Mouse (Mus musculus) forebrain, embryonic 14.5 days (tissue): ENCODE measurements at regions not wholly inside any gene's neighbourhood (a gene's known extent, or its start where the extent isn't known, plus 50 kb on each side); places are given as distances from the start of the nearest gene placed in this dataset.

Experiments
- ATAC-seq: fragments of 200-750 bp; cut with Nextera tagmentation; 2 replicates; pipeline ENCODE4 v1.8.0; 2017; ENCODE audit warnings: mild to moderate bottlenecking, moderate library complexity
- DNase-seq: peaks from one replicate; pipeline ENCODE4 v3.0.0-alpha.2; 2015; ENCODE audit warnings: low spot score
- H3K27ac ChIP-seq: fragments of 300-500 bp; sonication (generic); 2 replicates; pipeline ENCODE4 v1.5.1; 2014; ENCODE audit warnings: low read depth, mild to moderate bottlenecking, control low read depth, low read length, moderate library complexity
- H3K27me3 ChIP-seq: fragments of 300-500 bp; sonication (generic); replicated peaks from 2 replicates; pipeline ENCODE4 v1.6.1; 2014; ENCODE audit warnings: low read length, control low read depth, mixed read lengths; ENCODE audit not compliant: control insufficient read depth, insufficient read depth
- H3K36me3 ChIP-seq: fragments of 300-500 bp; sonication (generic); 2 replicates; pipeline ENCODE4 v1.6.1; 2014; ENCODE audit warnings: low read length, control low read depth; ENCODE audit not compliant: control insufficient read depth, insufficient read depth
- H3K4me1 ChIP-seq: fragments of 300-500 bp; sonication (generic); 2 replicates; pipeline ENCODE4 v1.6.1; 2014; ENCODE audit warnings: antibody characterized with exemption, low read length, control low read depth; ENCODE audit not compliant: control insufficient read depth, insufficient read depth
- H3K4me2 ChIP-seq: fragments of 300-500 bp; sonication (generic); 2 replicates; pipeline ENCODE4 v1.6.1; 2014; ENCODE audit warnings: mild to moderate bottlenecking, control low read depth, low read length
- H3K4me3 ChIP-seq: fragments of 300-500 bp; sonication (generic); 2 replicates; pipeline ENCODE4 v1.5.1; 2014; ENCODE audit warnings: low read depth, low read length, control low read depth
- H3K9ac ChIP-seq: fragments of 300-500 bp; sonication (generic); 2 replicates; pipeline ENCODE4 v1.6.1; 2014; ENCODE audit warnings: mild to moderate bottlenecking, low read length, control low read depth, moderate library complexity
- H3K9me3 ChIP-seq: fragments of 300-500 bp; sonication (generic); replicated peaks from 2 replicates; pipeline ENCODE4 v1.6.1; 2016; ENCODE audit warnings: low read length, control low read depth, mixed read lengths; ENCODE audit not compliant: control insufficient read depth
- WGBS: fragments of 180-500 bp; shearing (Covaris S2); extraction: QIAGEN DNeasy Blood & Tissue Kit; methylation state at CpG from one replicate; pipeline ENCODE4 v1.1.7; 2014; 5-methylcytosine and 5-hydroxymethylcytosine counted together

DNA sequence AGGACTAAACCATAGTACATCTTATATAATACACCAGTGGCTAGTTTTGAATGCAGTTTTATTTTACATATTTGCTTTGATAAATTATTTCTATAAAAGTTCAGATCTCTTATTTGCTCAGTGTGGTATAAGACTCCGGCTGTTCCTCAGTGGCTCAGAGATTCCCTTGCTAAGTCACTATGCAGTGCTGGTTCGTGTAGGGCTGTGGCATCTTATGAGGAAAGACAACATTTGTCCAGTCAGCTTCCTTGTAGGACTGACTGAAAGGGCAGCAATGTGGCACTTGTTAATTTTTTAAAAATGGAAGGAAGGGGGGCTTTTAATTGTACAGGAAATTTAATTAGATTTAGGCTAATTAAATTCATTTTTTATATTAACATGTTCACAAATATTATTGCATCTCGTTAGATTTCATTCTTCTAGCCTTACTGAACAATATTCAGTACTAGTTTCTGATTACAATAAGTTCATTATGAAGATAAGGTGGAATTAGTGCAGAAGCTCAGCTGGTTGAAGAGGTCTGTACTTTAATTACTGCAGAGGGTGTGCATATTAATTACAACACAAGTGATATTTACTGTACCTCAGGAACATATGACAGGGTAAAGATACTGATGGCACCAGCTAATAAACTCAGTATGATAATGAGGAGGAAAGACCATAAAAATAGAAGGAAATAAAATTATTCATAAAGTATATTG, 200.3 kb upstream of the Vrk2 start:
- Histone ChIP-seq H3K27ac (no peak overlapping the region), H3K4me1 (no peaks in the 10 kb centered on the region), H3K4me2 (no peak overlapping the region), H3K4me3 (no peak overlapping the region), H3K9me3 (no peaks in the 10 kb centered on the region), H3K27me3 (no peaks in the 10 kb centered on the region), H3K36me3 (no peaks in the 10 kb centered on the region), H3K9ac (no peak overlapping the region)
- 72% methylated on average over 3 of the region's 3 CpGs for whole genome bisulfite sequencing
- DNase-seq = no peak
- ATAC-seq = peak; percentile 52; the same call in 1 of the 2 replicates

DNA sequence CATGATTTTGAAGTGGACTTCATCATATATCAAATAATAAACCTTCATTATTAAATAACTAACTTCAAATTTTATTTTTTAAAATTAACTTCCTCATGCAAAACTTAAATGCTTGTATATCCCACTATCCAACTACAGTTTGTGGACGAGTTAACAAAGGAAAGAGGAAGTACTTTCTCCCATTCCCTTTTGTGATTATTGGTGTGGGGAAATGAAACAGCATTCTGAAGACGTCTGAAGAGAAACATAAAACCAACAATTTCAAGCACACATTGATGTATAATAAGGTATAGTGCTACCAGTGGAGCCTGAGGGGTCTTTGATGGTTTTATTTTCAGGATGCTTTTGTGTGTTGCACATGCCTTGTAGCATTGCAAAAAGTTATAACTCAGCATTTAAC, 195.5 kb upstream of the Vrk2 start:
- no peaks in the 10 kb centered on the region for H3K9me3 ChIP-seq
- no peaks in the 10 kb centered on the region for H3K4me1 ChIP-seq
- H3K27me3 ChIP-seq = no peaks in the 10 kb centered on the region
- H3K36me3 ChIP-seq = no peaks in the 10 kb centered on the region
- H3K4me2 ChIP-seq = no peak overlapping the region
- H3K27ac ChIP-seq = no peak overlapping the region
- WGBS = 66% methylated on average over 2 of the region's 2 CpGs
- H3K4me3 ChIP-seq = no peak overlapping the region
- ATAC-seq (no peak), DNase-seq (no peak)
- H3K9ac ChIP-seq = no peak overlapping the region

DNA sequence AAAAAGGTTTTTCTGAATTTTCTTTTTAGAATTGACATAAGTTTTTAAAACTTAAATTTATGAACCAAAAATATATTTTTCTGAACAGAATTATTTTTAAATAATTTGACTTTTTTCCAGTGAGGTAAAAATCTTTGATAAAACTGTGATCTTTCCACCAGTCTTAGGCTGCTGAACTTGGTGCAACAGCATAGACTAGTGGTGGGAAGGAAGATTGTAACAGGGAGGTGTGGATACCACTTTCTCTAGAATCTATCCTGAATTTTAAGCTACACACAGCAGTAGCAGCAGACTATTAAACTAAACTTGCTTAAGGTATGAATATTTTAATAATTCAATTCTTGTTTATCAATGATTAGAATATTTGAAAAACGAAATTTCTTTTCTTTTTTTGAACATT, 191.4 kb upstream of the Vrk2 start:
- H3K4me2 ChIP-seq = no peak overlapping the region
- no peak overlapping the region for H3K4me3 ChIP-seq
- H3K4me1 ChIP-seq = no peaks in the 10 kb centered on the region
- H3K9ac ChIP-seq = no peak overlapping the region
- no peak overlapping the region for H3K27ac ChIP-seq
- H3K9me3 ChIP-seq = no peaks in the 10 kb centered on the region
- H3K27me3 ChIP-seq = no peaks in the 10 kb centered on the region
- ATAC-seq (peak; percentile 86), DNase-seq (peak; percentile 65)
- no peaks in the 10 kb centered on the region for H3K36me3 ChIP-seq
- 23% methylated on average over 1 of the region's 1 CpGs for WGBS

DNA sequence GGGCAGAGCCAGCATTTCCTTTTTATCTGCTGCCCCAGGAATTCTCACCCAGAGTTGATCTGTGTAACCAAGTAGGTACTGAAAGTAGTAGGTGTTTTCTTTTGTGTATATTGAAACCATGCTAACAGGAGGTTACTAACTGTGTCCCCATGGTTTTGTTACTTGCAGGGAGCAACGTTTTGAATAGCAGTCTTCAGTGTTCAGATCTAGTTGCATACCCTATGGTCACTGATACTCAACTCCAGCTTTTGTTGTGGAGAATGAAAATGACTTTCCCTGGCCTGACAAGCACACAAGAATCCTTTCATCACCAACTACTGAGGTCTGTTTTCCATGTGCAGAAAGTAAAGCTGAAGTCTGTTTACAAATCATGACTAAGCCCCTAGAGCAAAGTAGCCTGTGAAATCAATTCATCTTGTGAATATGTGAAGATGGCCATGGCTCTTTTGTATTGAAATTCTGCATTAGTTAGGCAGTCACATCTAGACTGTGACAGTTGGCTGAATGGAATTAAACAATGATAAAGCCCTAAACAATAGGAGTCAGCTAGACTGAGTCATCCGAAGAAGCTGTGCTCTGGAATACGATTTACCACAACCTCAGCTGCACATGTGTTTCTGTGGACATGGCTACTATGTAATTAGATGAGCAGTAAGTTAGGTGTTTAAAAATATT, 179.5 kb upstream of the Vrk2 start:
- WGBS = 24% methylated on average over 3 of the region's 3 CpGs
- Histone ChIP-seq H3K27me3 (no peaks in the 10 kb centered on the region), H3K36me3 (no peaks in the 10 kb centered on the region), H3K27ac (no peak overlapping the region), H3K4me1 (peaks cover 5% of the 10 kb centered on the region), H3K9me3 (no peaks in the 10 kb centered on the region), H3K4me3 (no peak overlapping the region), H3K9ac (no peak overlapping the region), H3K4me2 (no peak overlapping the region)
- peak; percentile 26 for DNase-seq
- peak; percentile 34; the same call in 1 of the 2 replicates for ATAC-seq

DNA sequence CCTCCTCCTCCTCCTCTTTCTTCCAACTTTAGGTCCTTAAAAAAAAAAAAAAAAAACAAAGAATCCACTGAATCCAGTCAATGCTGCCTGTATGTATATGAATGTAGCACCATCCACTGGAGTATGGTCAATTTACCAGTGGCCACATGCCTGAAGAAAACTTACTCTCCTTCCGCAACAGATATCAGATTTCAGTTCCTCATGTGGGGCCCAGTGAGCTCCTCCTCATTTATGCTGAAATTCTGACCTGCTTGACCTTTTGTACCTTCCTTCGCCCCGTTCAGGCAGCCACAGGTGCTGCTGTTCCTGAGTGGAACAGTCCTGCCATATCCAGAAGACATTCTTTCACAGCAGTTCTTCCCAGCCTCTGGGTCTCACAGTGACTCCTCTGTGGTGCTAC, 161.8 kb upstream of the Vrk2 start:
- H3K4me2 ChIP-seq = no peak overlapping the region
- no peaks in the 10 kb centered on the region for H3K36me3 ChIP-seq
- H3K9ac ChIP-seq = no peak overlapping the region
- no peaks in the 10 kb centered on the region for H3K4me1 ChIP-seq
- ATAC-seq (no peak), DNase-seq (no peak)
- H3K27ac ChIP-seq = no peak overlapping the region
- 92% methylated on average over 3 of the region's 3 CpGs for WGBS
- H3K4me3 ChIP-seq = no peak overlapping the region
- H3K9me3 ChIP-seq = no peaks in the 10 kb centered on the region
- H3K27me3 ChIP-seq = no peaks in the 10 kb centered on the region

DNA sequence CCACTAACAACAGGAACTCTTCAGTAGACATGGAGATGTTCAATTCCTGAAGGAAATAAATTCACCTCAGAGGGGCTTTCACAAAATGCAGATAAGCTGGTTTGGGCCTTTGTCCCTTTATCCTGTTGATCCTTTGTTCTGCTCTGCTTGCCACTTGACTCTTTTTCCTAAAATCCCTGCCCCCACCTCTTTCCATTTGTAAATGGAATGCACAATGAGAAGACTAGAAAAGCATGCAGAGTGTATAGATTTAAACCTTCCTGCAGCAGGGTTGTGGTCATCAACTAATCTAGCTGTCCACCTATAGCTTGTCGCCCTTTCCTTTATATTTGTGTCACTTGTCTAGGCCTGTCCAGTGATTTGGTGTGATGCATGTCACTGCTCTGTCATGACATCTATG, 159.8 kb upstream of the Vrk2 start:
- ATAC-seq (no peak), DNase-seq (no peak)

DNA sequence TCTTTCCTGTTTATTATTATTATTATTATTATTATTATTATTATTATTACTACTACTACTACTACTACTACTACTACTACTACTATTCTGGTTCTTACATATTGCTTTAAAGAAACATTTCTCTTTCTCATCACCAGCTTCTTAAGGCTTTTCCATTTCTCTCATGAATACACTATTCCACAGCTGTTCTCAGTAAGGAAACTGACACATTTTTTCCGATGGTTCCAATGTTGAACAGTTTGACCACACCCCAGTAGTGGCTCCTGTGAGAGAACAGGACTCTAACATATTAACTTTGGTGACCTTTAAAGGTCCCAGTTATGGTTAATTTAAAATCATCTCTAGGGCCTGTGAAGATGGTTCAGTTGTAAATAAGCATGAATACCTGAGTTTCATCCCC, 148.4 kb upstream of the Vrk2 start:
- Histone ChIP-seq H3K27ac (no peak overlapping the region), H3K4me1 (no peaks in the 10 kb centered on the region), H3K4me2 (no peak overlapping the region), H3K9me3 (no peaks in the 10 kb centered on the region), H3K9ac (no peak overlapping the region), H3K4me3 (no peak overlapping the region), H3K27me3 (no peaks in the 10 kb centered on the region), H3K36me3 (no peaks in the 10 kb centered on the region)
- WGBS = 88% methylated on average over 1 of the region's 1 CpGs
- DNase-seq (no peak), ATAC-seq (no peak)

More for the DNA sequence above, 159.8 kb upstream of the Vrk2 start:
- Histone ChIP-seq H3K9ac (no peak overlapping the region), H3K4me2 (no peak overlapping the region), H3K4me3 (no peak overlapping the region), H3K9me3 (no peaks in the 10 kb centered on the region), H3K27me3 (no peaks in the 10 kb centered on the region), H3K36me3 (no peaks in the 10 kb centered on the region), H3K27ac (no peak overlapping the region), H3K4me1 (no peaks in the 10 kb centered on the region)
- 23% methylated on average over 1 of the region's 1 CpGs for WGBS

DNA sequence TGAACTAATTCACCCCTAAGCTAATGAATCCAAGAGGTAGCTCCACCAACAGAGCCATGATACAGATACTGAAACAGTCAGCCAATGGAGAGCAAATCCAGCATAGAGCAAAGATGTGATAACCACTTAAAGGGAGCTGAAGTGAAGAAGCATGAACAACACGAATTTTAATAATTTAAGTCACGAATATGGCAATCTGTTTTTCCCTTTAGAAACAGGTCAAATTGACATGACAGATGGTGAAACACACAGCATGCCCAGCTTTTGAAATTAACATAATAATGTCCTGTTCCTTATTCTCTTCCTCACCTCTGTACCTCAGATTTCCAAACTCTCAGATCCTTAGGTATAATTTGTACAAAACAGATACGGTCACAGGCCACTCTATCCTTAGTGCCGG, 145.9 kb upstream of the Vrk2 start:
- no peaks in the 10 kb centered on the region for H3K36me3 ChIP-seq
- WGBS = 53% methylated on average over 4 of the region's 4 CpGs
- no peaks in the 10 kb centered on the region for H3K4me1 ChIP-seq
- ATAC-seq (peak; percentile 69), DNase-seq (peak; percentile 63)
- H3K4me3 ChIP-seq = no peak overlapping the region
- H3K4me2 ChIP-seq = no peak overlapping the region
- H3K9ac ChIP-seq = no peak overlapping the region
- no peak overlapping the region for H3K27ac ChIP-seq
- H3K27me3 ChIP-seq = no peaks in the 10 kb centered on the region
- no peaks in the 10 kb centered on the region for H3K9me3 ChIP-seq

DNA sequence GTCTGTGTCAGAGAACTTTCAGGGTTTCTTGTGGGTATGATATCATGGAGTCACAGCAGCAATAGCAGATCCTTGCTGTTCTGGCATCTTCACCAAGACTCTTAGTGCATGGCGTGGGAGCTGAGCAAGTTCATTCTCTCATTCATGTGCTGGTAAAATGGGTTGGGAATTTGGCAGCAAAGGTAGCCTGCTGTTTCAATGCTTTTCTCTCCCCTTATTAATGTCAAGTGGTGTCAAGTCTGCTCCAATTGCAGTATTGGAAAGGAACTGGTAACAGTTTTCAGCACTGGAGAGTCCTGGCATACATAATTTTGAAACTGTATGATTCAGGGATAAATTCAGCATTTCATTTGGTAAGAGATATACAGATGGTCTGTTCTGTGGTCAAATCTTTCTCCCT, 133.2 kb upstream of the Vrk2 start:
- Histone ChIP-seq H3K9ac (no peak overlapping the region), H3K27ac (no peak overlapping the region), H3K9me3 (no peaks in the 10 kb centered on the region), H3K27me3 (no peaks in the 10 kb centered on the region), H3K4me1 (no peaks in the 10 kb centered on the region), H3K36me3 (no peaks in the 10 kb centered on the region), H3K4me2 (no peak overlapping the region), H3K4me3 (no peak overlapping the region)
- WGBS = 50% methylated on average over 1 of the region's 1 CpGs
- ATAC-seq (no peak), DNase-seq (peak; percentile 37)
